Mouse (Mus musculus): ENCODE results near the gene Rem1. TPM values are rescaled to one million over a fixed set of nuclear protein-coding genes. Genes with fewer than 3 reads are reported as not detected.

Rem1 gene
- total RNA-seq, 4 experiments from 2014 or later = 9.0 to 20.8 (median 14.6) TPM

DNA sequence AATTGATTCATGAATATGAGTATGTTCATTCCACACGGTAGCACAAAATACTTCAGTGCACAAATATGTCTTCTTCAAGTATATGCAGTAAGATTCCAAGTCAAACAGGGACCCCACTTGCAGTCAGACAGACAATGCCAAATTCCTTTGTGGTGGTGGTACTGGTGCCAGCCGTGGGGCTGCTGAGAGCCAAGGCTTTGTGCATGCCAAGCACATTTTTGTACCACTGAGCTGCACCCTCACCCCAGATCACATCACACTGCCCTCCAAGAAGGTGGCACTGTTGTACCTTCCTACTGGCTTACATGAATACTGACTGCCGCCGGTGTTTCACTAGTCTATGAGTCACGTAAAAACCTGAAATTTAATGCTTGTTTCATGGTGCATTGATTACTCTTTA, 52.2 kb downstream of the Rem1 start:
- no peak for DNase-seq

DNA sequence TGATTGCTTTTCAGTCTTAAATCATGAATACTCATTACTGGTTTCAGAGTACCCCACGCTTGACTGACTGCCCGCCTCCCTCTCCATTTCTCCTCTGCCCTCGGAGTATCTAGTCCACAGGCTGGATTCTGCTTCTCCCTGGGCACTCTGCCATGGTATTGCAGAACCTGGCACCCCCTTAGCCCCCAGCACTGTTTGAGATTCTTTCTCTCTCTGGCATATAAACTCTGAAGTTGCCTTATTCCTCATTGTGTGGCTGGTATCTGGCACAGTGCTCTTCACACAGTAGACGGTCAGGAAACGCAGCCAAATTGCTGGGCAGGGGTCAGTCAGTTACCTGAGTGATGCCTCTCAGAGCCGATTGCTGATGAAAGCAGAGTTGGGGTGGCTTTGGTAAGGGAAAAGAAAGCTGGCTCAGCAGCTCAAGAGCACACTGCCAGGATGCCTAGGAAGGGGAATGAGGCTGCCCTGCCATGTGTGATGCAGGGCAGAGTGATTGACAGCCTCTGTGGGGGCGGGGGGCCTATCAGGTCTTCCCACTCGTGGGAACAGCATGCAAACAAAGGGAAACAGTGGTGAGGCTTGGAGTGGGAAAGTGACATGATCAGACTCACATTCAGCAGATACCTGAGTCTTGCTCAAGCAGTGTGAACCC, 53.1 kb downstream of the Rem1 start:
- no peak for DNase-seq

GRCm38 (mm10) chr2:152683086-152683485, 56.3 kb downstream of the Rem1 start:
- DNase-seq = no peak

Other genes with a start within 250 kb of the Rem1 start
- gene Sox12, start 228.9 kb upstream of the Rem1 start, total RNA-seq (2022) = 10 to 100 TPM in 3 of 4 experiments, 1 to 10 TPM in 1; 9.9 to 16.8 (median 12.6) TPM
- gene Zcchc3, start 211.9 kb upstream of the Rem1 start, total RNA-seq (2022) = 10 to 100 TPM in 1 of 4 experiments, 1 to 10 TPM in 3; 7.9 to 11.2 (median 9.2) TPM
- under 1 TPM; 0.32 to 0.51 (median 0.42) TPM for gene 6820408C15Rik, start 211.4 kb upstream of the Rem1 start, total RNA-seq (2022)
- not detected for gene Defb23, start 162.3 kb upstream of the Rem1 start, total RNA-seq (2022)
- gene Defb20, start 149.9 kb upstream of the Rem1 start, total RNA-seq (2022) = not detected
- not detected for gene Defb22, start 136.8 kb upstream of the Rem1 start, total RNA-seq (2022)
- not detected for gene Defb26, start 115.3 kb upstream of the Rem1 start, total RNA-seq (2022)
- not detected for gene Defb28, start 108.7 kb upstream of the Rem1 start, total RNA-seq (2022)
- not detected for gene Defb29, start 86.9 kb upstream of the Rem1 start, total RNA-seq (2022)
- not detected for gene Gm17416, start 57.6 kb upstream of the Rem1 start, total RNA-seq (2022)
- not detected for gene Defb21, start 54.2 kb upstream of the Rem1 start, total RNA-seq (2022)
- gene Defb19, start 46.6 kb upstream of the Rem1 start, total RNA-seq (2022) = not detected
- gene Defb45, start 27.6 kb upstream of the Rem1 start, total RNA-seq (2022) = not detected
- 1 to 10 TPM in 1 of 4 experiments, under 1 TPM in 1, not detected in 2; 0.86 to 1.5 TPM for gene Defb36, start 22.6 kb upstream of the Rem1 start, total RNA-seq (2022)
- gene Defb25, start 3.9 kb upstream of the Rem1 start, total RNA-seq (2022) = 1 to 10 TPM in 2 of 4 experiments, not detected in 2; 1.9 to 2.2 TPM
- gene H13, start 42.5 kb downstream of the Rem1 start, total RNA-seq (2022) = 100 to 1,000 TPM; 162 to 222 (median 201) TPM
- gene Mcts2, start 60.1 kb downstream of the Rem1 start, total RNA-seq (2022) = 10 to 100 TPM; 28.1 to 32.3 (median 29.7) TPM
- gene Id1, start 109.3 kb downstream of the Rem1 start, total RNA-seq (2022) = 10 to 100 TPM; 38.9 to 74.3 (median 55.1) TPM
- gene Cox4i2, start 127.2 kb downstream of the Rem1 start, total RNA-seq (2022) = 1 to 10 TPM; 1.3 to 4.4 (median 2.7) TPM
- gene Bcl2l1, start 204.8 kb downstream of the Rem1 start, total RNA-seq (2022) = 10 to 100 TPM; 58.5 to 74.6 (median 72.0) TPM
- 1 to 10 TPM; 1.9 to 2.1 (median 1.9) TPM for gene Tpx2, start 221.0 kb downstream of the Rem1 start, total RNA-seq (2022)

Measured in adrenal gland, adult 8-10 months (tissue).